Mouse (Mus musculus) limb, embryonic 14.5 days (tissue): ENCODE data around the gene Ncstn. TPM values are rescaled to one million over a fixed set of nuclear protein-coding genes. Genes with fewer than 3 reads are reported as not detected.

Source experiments
- ATAC-seq: fragments of 200-750 bp; cut with Nextera tagmentation; 2 replicates; pipeline ENCODE4 v1.8.0; 2017; ENCODE audit warnings: low read depth, moderate number of reproducible peaks, moderate TSS enrichment; ENCODE audit not compliant: low FRiP score
- DNase-seq: peaks from one replicate; pipeline ENCODE4 v3.0.0-alpha.2; 2015; ENCODE audit warnings: low spot score
- H3K27ac ChIP-seq: fragments of 300-500 bp; sonication (generic); replicated peaks from 2 replicates; pipeline ENCODE4 v1.5.1; 2014; ENCODE audit warnings: low read depth, mild to moderate bottlenecking, low read length, moderate library complexity, mixed read lengths
- H3K27me3 ChIP-seq: fragments of 300-500 bp; sonication (generic); 2 replicates; pipeline ENCODE4 v1.6.1; 2014; ENCODE audit warnings: low read length, mixed read lengths; ENCODE audit not compliant: control insufficient read depth, insufficient read depth
- H3K36me3 ChIP-seq: fragments of 300-500 bp; sonication (generic); 2 replicates; pipeline ENCODE4 v1.6.1; 2014; ENCODE audit warnings: mild to moderate bottlenecking, low read length, moderate library complexity, mixed read lengths; ENCODE audit not compliant: control insufficient read depth, insufficient read depth
- H3K4me1 ChIP-seq: fragments of 300-500 bp; sonication (generic); 2 replicates; pipeline ENCODE4 v1.6.1; 2014; ENCODE audit warnings: antibody characterized with exemption, low read length, mixed read lengths; ENCODE audit not compliant: control insufficient read depth, insufficient read depth
- H3K4me2 ChIP-seq: fragments of 300-500 bp; sonication (generic); replicated peaks from 2 replicates; pipeline ENCODE4 v1.6.1; 2014; ENCODE audit warnings: low read depth, mild to moderate bottlenecking, low read length, moderate library complexity; ENCODE audit not compliant: severe bottlenecking
- H3K4me3 ChIP-seq: fragments of 300-500 bp; sonication (generic); replicated peaks from 2 replicates; pipeline ENCODE4 v1.5.1; 2014; ENCODE audit warnings: low read length
- H3K9ac ChIP-seq: fragments of 300-500 bp; sonication (generic); 2 replicates; pipeline ENCODE4 v1.6.1; 2014; ENCODE audit warnings: mild to moderate bottlenecking, low read depth, low read length, moderate library complexity; ENCODE audit not compliant: severe bottlenecking
- H3K9me3 ChIP-seq: fragments of 300-500 bp; sonication (generic); 2 replicates; pipeline ENCODE4 v1.6.1; 2016; ENCODE audit warnings: low read length; ENCODE audit not compliant: control insufficient read depth
- POLR2A ChIP-seq: fragments of 200-500 bp; IDR thresholded peaks from 2 replicates; pipeline ENCODE4 v1.8.0; 2012; ENCODE audit warnings: inconsistent platforms, mild to moderate bottlenecking, moderate library complexity, borderline replicate concordance; ENCODE audit not compliant: insufficient read depth, insufficient read length; ENCODE audit errors: extremely low read depth
- whole genome bisulfite sequencing: fragments of 180-500 bp; shearing (Covaris S2); extraction: QIAGEN DNeasy Blood & Tissue Kit; methylation state at CpG from one replicate; pipeline ENCODE4 v1.1.7; 2014; 5-methylcytosine and 5-hydroxymethylcytosine counted together
- polyA plus RNA-seq, 2 experiments: library from polyadenylated mRNA; depleted of rRNA in 1 of 2; stranded (reverse) in 1 of 2; unstranded in 1 of 2; fragments of >200 nt; fragmentation: Nextera tagmentation in 1 of 2; extraction: Ambion mirVana in 1 of 2; gene quantifications; 2 replicates each; pipeline versions ENCODE4 v1.2.1 to v1.2.3; 2012 to 2014

Ncstn gene
- polyA plus RNA-seq (2012; rRNA removed) (137 and 161 TPM in 2 replicates), polyA plus RNA-seq (2014; fragmentation: Nextera tagmentation; extraction: Ambion mirVana) (98.4 and 103 TPM in 2 replicates)

GRCm38 (mm10) chr1:172082101-172082898 is at the start of gene Ncstn, which contains the start of gene Copa:
Gene Ncstn (minus strand): TSS chr1:172082795.
Gene Copa (plus strand): TSS chr1:172082529.
- peak within 1 kb of the TSS; percentile 58 for H3K4me2 ChIP-seq
- ATAC-seq (peak; percentile 97), DNase-seq (peak; percentile 97)
- no peaks in the 10 kb centered on the region for H3K27me3 ChIP-seq
- peak within 1 kb of the TSS; percentile 93 for H3K4me3 ChIP-seq
- peak within 1 kb of the TSS; percentile 82 for H3K27ac ChIP-seq
- H3K4me1 ChIP-seq: peaks cover 14% of the 10 kb centered on the region
- H3K9ac ChIP-seq: peak within 1 kb of the TSS; percentile 81
- H3K36me3 ChIP-seq: peaks cover 28% of the 10 kb centered on the region
- 3% methylated on average over 37 of the region's 40 CpGs for WGBS
- H3K9me3 ChIP-seq: no peaks in the 10 kb centered on the region
- TF ChIP-seq POLR2A: peak; percentile 62; the same call in 1 of the 2 replicates

- DNase-seq: no peak
- peaks cover 74% of the 10 kb centered on the region for H3K36me3 ChIP-seq
These were observed 49.7 kb upstream of the Ncstn start for GRCm38 (mm10) chr1:172132319-172132718.

GRCm38 (mm10) chr1:172129780-172130179 is 47.2 kb upstream of the Ncstn start:
- DNase-seq (no peak), ATAC-seq (no peak)
- 90% methylated on average over 5 of the region's 5 CpGs for WGBS
- Histone ChIP-seq H3K4me1 (peaks cover 5% of the 10 kb centered on the region; the same call in 1 of the 2 replicates), H3K4me3 (no peak overlapping the region), H3K9me3 (no peaks in the 10 kb centered on the region), H3K9ac (no peak overlapping the region), H3K36me3 (peaks cover 63% of the 10 kb centered on the region), H3K4me2 (no peak overlapping the region), H3K27ac (no peak overlapping the region), H3K27me3 (no peaks in the 10 kb centered on the region)
- no peak for TF ChIP-seq POLR2A

More at GRCm38 (mm10) chr1:172132319-172132718, 49.7 kb upstream of the Ncstn start:
- no peak overlapping the region for H3K9ac ChIP-seq
- no peak overlapping the region for H3K27ac ChIP-seq
- no peaks in the 10 kb centered on the region for H3K9me3 ChIP-seq
- ATAC-seq: no peak
- TF ChIP-seq POLR2A: no peak
- H3K4me2 ChIP-seq: no peak overlapping the region
- 73% methylated on average over 7 of the region's 7 CpGs for WGBS
- H3K4me3 ChIP-seq: no peak overlapping the region
- no peaks in the 10 kb centered on the region for H3K27me3 ChIP-seq
- H3K4me1 ChIP-seq: peaks cover 5% of the 10 kb centered on the region; the same call in 1 of the 2 replicates

- ATAC-seq (no peak), DNase-seq (no peak)
- Histone ChIP-seq H3K36me3 (peaks cover 56% of the 10 kb centered on the region), H3K4me3 (no peak overlapping the region), H3K27ac (no peak overlapping the region), H3K9ac (no peak overlapping the region), H3K4me1 (peaks cover 5% of the 10 kb centered on the region; the same call in 1 of the 2 replicates), H3K4me2 (no peak overlapping the region), H3K9me3 (no peaks in the 10 kb centered on the region), H3K27me3 (no peaks in the 10 kb centered on the region)
- no peak for TF ChIP-seq POLR2A
- WGBS: 74% methylated on average over 2 of the region's 2 CpGs
These were observed 46.5 kb upstream of the Ncstn start for GRCm38 (mm10) chr1:172129108-172129507.

GRCm38 (mm10) chr1:172128563-172128962 is 46.0 kb upstream of the Ncstn start:
- no peak overlapping the region for H3K4me3 ChIP-seq
- DNase-seq: no peak
- no peak overlapping the region for H3K9ac ChIP-seq
- no peaks in the 10 kb centered on the region for H3K9me3 ChIP-seq
- no peaks in the 10 kb centered on the region for H3K27me3 ChIP-seq
- 85% methylated on average over 14 of the region's 15 CpGs for WGBS
- H3K36me3 ChIP-seq: peaks cover 54% of the 10 kb centered on the region
- H3K4me1 ChIP-seq: peaks cover 5% of the 10 kb centered on the region; the same call in 1 of the 2 replicates
- no peak for ATAC-seq
- no peak overlapping the region for H3K27ac ChIP-seq
- H3K4me2 ChIP-seq: no peak overlapping the region
- TF ChIP-seq POLR2A: no peak
